In genomic region chr11:84585626-84586025, GRCm38 (mm10) we compare ENCODE assay signal across 18 mouse cellular contexts.
A peak's percentile ranks its signal among the peaks of the same experiment; 100 is the strongest.
DNase-seq lines count a peak whose midpoint lies in the region; ATAC-seq lines count a peak whose summit lies in the region.
"Had no signal": no experiment of that assay in that cellular context is flagged by ENCODE, and none has a peak within 500 bp of the region (broad histone marks: within the 10 kb centered on the region; RNA-seq: fewer than 3 reads in every experiment).

No protein-coding gene starts in this region.

- H3K27ac ChIP-seq in forebrain, embryonic 13.5 days: no peak overlapping the region
- no peak overlapping the region for H3K27ac ChIP-seq in forebrain, embryonic 15.5 days (replicated peaks)
- no peak overlapping the region for H3K27ac ChIP-seq in neural tube, embryonic 15.5 days (replicated peaks)
- peak overlapping the region; percentile 64 for H3K27ac ChIP-seq in hindbrain, embryonic 12.5 days
- 0 out of 2 replicates have a peak overlapping the region, but pooled peaks have one; percentile 28 for H3K27ac ChIP-seq in neural tube, embryonic 13.5 days (replicated peaks)
- H3K27ac ChIP-seq: embryonic facial prominence, embryonic 13.5 days; heart, adult 2 months; intestine, embryonic 15.5 days had no signal

- H3K9me3 ChIP-seq in forebrain, embryonic 13.5 days (replicated peaks): no peaks in the 10 kb centered on the region
- H3K9me3 ChIP-seq in forebrain, embryonic 15.5 days: no peaks in the 10 kb centered on the region
- no peaks in the 10 kb centered on the region for H3K9me3 ChIP-seq in neural tube, embryonic 15.5 days (replicated peaks)
- H3K9me3 ChIP-seq in hindbrain, embryonic 12.5 days (replicated peaks): no peaks in the 10 kb centered on the region
- H3K9me3 ChIP-seq in neural tube, embryonic 13.5 days: no peaks in the 10 kb centered on the region
- H3K9me3 ChIP-seq: embryonic facial prominence, embryonic 13.5 days; intestine, embryonic 15.5 days had no signal

- H3K9ac ChIP-seq in forebrain, embryonic 13.5 days: no peak overlapping the region
- no peak overlapping the region for H3K9ac ChIP-seq in forebrain, embryonic 15.5 days (replicated peaks)
- H3K9ac ChIP-seq in neural tube, embryonic 15.5 days (replicated peaks): no peak overlapping the region
- no peak overlapping the region for H3K9ac ChIP-seq in hindbrain, embryonic 12.5 days
- no peak overlapping the region for H3K9ac ChIP-seq in neural tube, embryonic 13.5 days
- H3K9ac ChIP-seq: embryonic facial prominence, embryonic 13.5 days; intestine, embryonic 15.5 days had no signal

- no peak overlapping the region for H3K4me3 ChIP-seq in forebrain, embryonic 13.5 days
- no peak overlapping the region for H3K4me3 ChIP-seq in forebrain, embryonic 15.5 days
- H3K4me3 ChIP-seq in neural tube, embryonic 15.5 days (replicated peaks): no peak overlapping the region
- no peak overlapping the region for H3K4me3 ChIP-seq in hindbrain, embryonic 12.5 days
- H3K4me3 ChIP-seq in neural tube, embryonic 13.5 days: no peak overlapping the region
- H3K4me3 ChIP-seq: embryonic facial prominence, embryonic 13.5 days; heart, adult 2 months; intestine, embryonic 15.5 days had no signal

- ATAC-seq in forebrain, embryonic 13.5 days: 0 out of 2 replicates have a peak, but pooled peaks have one; percentile 45
- ATAC-seq in forebrain, embryonic 15.5 days (replicated peaks): no peak
- no peak for ATAC-seq in neural tube, embryonic 15.5 days (ENCODE audit: low FRiP score)
- ATAC-seq in hindbrain, embryonic 12.5 days (ENCODE audit: low FRiP score): peak; percentile 80
- peak; percentile 58; the same call in 1 of the 2 replicates for ATAC-seq in neural tube, embryonic 13.5 days (ENCODE audit: low read depth)
- ATAC-seq in megakaryocyte-erythroid progenitor cell, adult 5-6 weeks (replicated peaks; ENCODE audit: low FRiP score, low TSS enrichment, poor library complexity, severe bottlenecking): no peak
- ATAC-seq: activated CD4-positive, CD25-positive, alpha-beta regulatory T cell, adult 4 months; intestine, embryonic 15.5 days had no signal

- peak; percentile 30 for DNase-seq in neural tube, embryonic 10.5 days (ENCODE audit: extremely low spot score, low spot score)
- no peak for DNase-seq in spleen, postnatal 4 days (ENCODE audit: low spot score in 2 of 2)
- DNase-seq: adrenal gland, postnatal 36 days; cerebellum, postnatal 14 days; gastrocnemius, postnatal 10 days; heart, adult 2 months; lung, adult 18-20 months; lung, postnatal 36 days; thymus, adult 18-20 months had no signal

- H3K4me1 ChIP-seq in forebrain, embryonic 13.5 days: peaks cover 13% of the 10 kb centered on the region
- H3K4me1 ChIP-seq in forebrain, embryonic 15.5 days: peaks cover 6% of the 10 kb centered on the region; the same call in 1 of the 2 replicates
- peaks cover 3% of the 10 kb centered on the region; the same call in 1 of the 2 replicates for H3K4me1 ChIP-seq in neural tube, embryonic 15.5 days
- H3K4me1 ChIP-seq in hindbrain, embryonic 12.5 days: peaks cover 27% of the 10 kb centered on the region
- peaks cover 16% of the 10 kb centered on the region for H3K4me1 ChIP-seq in neural tube, embryonic 13.5 days (replicated peaks)
- H3K4me1 ChIP-seq: embryonic facial prominence, embryonic 13.5 days; intestine, embryonic 15.5 days had no signal

- no peak overlapping the region for H3K4me2 ChIP-seq in forebrain, embryonic 13.5 days
- no peak overlapping the region for H3K4me2 ChIP-seq in forebrain, embryonic 15.5 days (replicated peaks)
- H3K4me2 ChIP-seq in neural tube, embryonic 15.5 days: no peak overlapping the region
- no peak overlapping the region for H3K4me2 ChIP-seq in hindbrain, embryonic 12.5 days (replicated peaks)
- H3K4me2 ChIP-seq in neural tube, embryonic 13.5 days: no peak overlapping the region
- H3K4me2 ChIP-seq: embryonic facial prominence, embryonic 13.5 days; intestine, embryonic 15.5 days had no signal

- peaks cover 28% of the 10 kb centered on the region; the same call in 1 of the 2 replicates for H3K27me3 ChIP-seq in forebrain, embryonic 13.5 days
- H3K27me3 ChIP-seq in forebrain, embryonic 15.5 days: no peaks in the 10 kb centered on the region; the same call in 1 of the 2 replicates
- H3K27me3 ChIP-seq in neural tube, embryonic 15.5 days (replicated peaks): peaks cover 13% of the 10 kb centered on the region; the same call in 1 of the 2 replicates
- peaks cover 14% of the 10 kb centered on the region for H3K27me3 ChIP-seq in hindbrain, embryonic 12.5 days
- H3K27me3 ChIP-seq in neural tube, embryonic 13.5 days: peaks cover 38% of the 10 kb centered on the region
- H3K27me3 ChIP-seq: intestine, embryonic 15.5 days had no signal

- 39% methylated on average over 3 of the region's 3 CpGs for WGBS in forebrain, embryonic 13.5 days
- 32% methylated on average over 3 of the region's 3 CpGs for WGBS in forebrain, embryonic 15.5 days
- 11% methylated on average over 3 of the region's 3 CpGs for WGBS in neural tube, embryonic 15.5 days
- 12% methylated on average over 3 of the region's 3 CpGs for WGBS in hindbrain, embryonic 12.5 days
- 8% methylated on average over 3 of the region's 3 CpGs for WGBS in neural tube, embryonic 13.5 days

- H3K36me3 ChIP-seq in forebrain, embryonic 13.5 days (ENCODE audit: poor library complexity, severe bottlenecking): no peaks in the 10 kb centered on the region
- no peaks in the 10 kb centered on the region for H3K36me3 ChIP-seq in forebrain, embryonic 15.5 days
- H3K36me3 ChIP-seq in neural tube, embryonic 15.5 days: no peaks in the 10 kb centered on the region
- H3K36me3 ChIP-seq in hindbrain, embryonic 12.5 days: no peaks in the 10 kb centered on the region
- no peaks in the 10 kb centered on the region for H3K36me3 ChIP-seq in neural tube, embryonic 13.5 days
- H3K36me3 ChIP-seq: embryonic facial prominence, embryonic 13.5 days; intestine, embryonic 15.5 days had no signal

Comparison
In these comparisons a context has a peak if more than half of its experiments do, and no peak if none do; other contexts are left out.
1. ATAC-seq: peak in forebrain, embryonic 13.5 days (single experiment), hindbrain, embryonic 12.5 days (single experiment) and neural tube, embryonic 13.5 days (single experiment); none in forebrain, embryonic 15.5 days (single experiment), neural tube, embryonic 15.5 days (single experiment) and megakaryocyte-erythroid progenitor cell, adult 5-6 weeks (single experiment).
2. H3K27ac ChIP-seq: peak in hindbrain, embryonic 12.5 days (single experiment) and neural tube, embryonic 13.5 days (single experiment); none in forebrain, embryonic 13.5 days (single experiment), forebrain, embryonic 15.5 days (single experiment) and neural tube, embryonic 15.5 days (single experiment).